Mouse (Mus musculus): ENCODE measurements around the gene Srsf10. TPM values are rescaled to one million over a fixed set of nuclear protein-coding genes. Genes with fewer than 3 reads are reported as not detected.

Gene Srsf10
- polyA plus RNA-seq, 1 experiment from 2014 or later: 194 TPM

DNA sequence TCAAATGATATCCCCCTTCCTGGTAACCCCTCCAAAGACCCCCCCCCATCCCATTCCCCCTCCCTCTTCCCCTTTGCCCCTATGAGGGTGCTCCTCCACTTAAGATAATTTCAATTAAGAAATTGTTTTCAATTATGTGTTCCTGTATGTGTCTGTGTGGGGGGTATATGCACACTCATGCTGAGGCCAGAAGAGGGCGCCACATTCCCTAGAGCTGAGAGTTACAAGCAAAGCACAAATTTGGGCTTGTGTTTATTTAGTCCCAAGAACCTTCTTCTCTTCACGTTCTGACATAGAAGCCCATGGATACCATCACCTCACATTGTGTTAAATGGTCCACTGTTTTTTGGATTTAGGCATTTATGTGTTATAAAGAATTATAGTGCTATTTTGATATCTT lies 32.2 kb upstream of the Srsf10 start:
- H3K9ac ChIP-seq (ENCODE audit: low read depth, low read length): no peak overlapping the region
- no peak overlapping the region for H3K27ac ChIP-seq
- peak; percentile 77 for TF ChIP-seq CTCF (IDR thresholded peaks at IDR 0.05; ENCODE audit: low read depth)
- H3K36me3 ChIP-seq (ENCODE audit: insufficient read depth, low read length): no peaks in the 10 kb centered on the region
- no peaks in the 10 kb centered on the region for H3K9me3 ChIP-seq (replicated peaks; ENCODE audit: low read length)
- ATAC-seq (replicated peaks; ENCODE audit: low FRiP score, low read depth) (no peak), DNase-seq (ENCODE audit: low spot score) (peak; percentile 69)
- WGBS: 73% methylated on average over 2 of the region's 2 CpGs
- peaks cover under 1% of the 10 kb centered on the region; the same call in 1 of the 2 replicates for H3K4me1 ChIP-seq (replicated peaks; ENCODE audit: insufficient read depth, low read length)
- no peak overlapping the region for H3K4me3 ChIP-seq (replicated peaks; ENCODE audit: low read depth, low read length)
- no peaks in the 10 kb centered on the region for H3K27me3 ChIP-seq (ENCODE audit: insufficient read depth, low read length)
- H3K4me2 ChIP-seq (ENCODE audit: low read length): no peak overlapping the region

- TF ChIP-seq CTCF (IDR thresholded peaks at IDR 0.05; ENCODE audit: low read depth): no peak
- no peak overlapping the region for H3K4me2 ChIP-seq (ENCODE audit: low read length)
- no peak for ATAC-seq (replicated peaks; ENCODE audit: low FRiP score, low read depth)
- no peaks in the 10 kb centered on the region for H3K27me3 ChIP-seq (ENCODE audit: insufficient read depth, low read length)
- 63% methylated on average over 8 of the region's 8 CpGs for WGBS
- no peak for DNase-seq (ENCODE audit: low spot score)
- no peak overlapping the region for H3K9ac ChIP-seq (ENCODE audit: low read depth, low read length)
- H3K4me3 ChIP-seq (replicated peaks; ENCODE audit: low read depth, low read length): no peak overlapping the region
- H3K9me3 ChIP-seq (replicated peaks; ENCODE audit: low read length): no peaks in the 10 kb centered on the region
- H3K27ac ChIP-seq: no peak overlapping the region
- H3K4me1 ChIP-seq (replicated peaks; ENCODE audit: insufficient read depth, low read length): peaks cover 10% of the 10 kb centered on the region
- H3K36me3 ChIP-seq (ENCODE audit: insufficient read depth, low read length): no peaks in the 10 kb centered on the region
Measured at GRCm38 (mm10) chr4:135824254-135824653, 31.3 kb upstream of the Srsf10 start.

GRCm38 (mm10) chr4:135828491-135828890 lies 27.1 kb upstream of the Srsf10 start:
- Histone ChIP-seq H3K36me3 (ENCODE audit: insufficient read depth, low read length) (no peaks in the 10 kb centered on the region), H3K9ac (ENCODE audit: low read depth, low read length) (peak overlapping the region; percentile 32; the same call in 1 of the 2 replicates), H3K9me3 (replicated peaks; ENCODE audit: low read length) (no peaks in the 10 kb centered on the region), H3K4me1 (replicated peaks; ENCODE audit: insufficient read depth, low read length) (peaks cover 12% of the 10 kb centered on the region), H3K4me2 (ENCODE audit: low read length) (peak overlapping the region; percentile 18; the same call in 1 of the 2 replicates), H3K4me3 (replicated peaks; ENCODE audit: low read depth, low read length) (no peak overlapping the region), H3K27me3 (ENCODE audit: insufficient read depth, low read length) (no peaks in the 10 kb centered on the region), H3K27ac (peak overlapping the region; percentile 79)
- peak; percentile 92 for DNase-seq (ENCODE audit: low spot score)
- 0 out of 2 replicates have a peak, but pooled peaks have one; percentile 26 for ATAC-seq (replicated peaks; ENCODE audit: low FRiP score, low read depth)
- 10% methylated on average over 11 of the region's 11 CpGs for WGBS
- TF ChIP-seq CTCF (IDR thresholded peaks at IDR 0.05; ENCODE audit: low read depth): no peak

DNA sequence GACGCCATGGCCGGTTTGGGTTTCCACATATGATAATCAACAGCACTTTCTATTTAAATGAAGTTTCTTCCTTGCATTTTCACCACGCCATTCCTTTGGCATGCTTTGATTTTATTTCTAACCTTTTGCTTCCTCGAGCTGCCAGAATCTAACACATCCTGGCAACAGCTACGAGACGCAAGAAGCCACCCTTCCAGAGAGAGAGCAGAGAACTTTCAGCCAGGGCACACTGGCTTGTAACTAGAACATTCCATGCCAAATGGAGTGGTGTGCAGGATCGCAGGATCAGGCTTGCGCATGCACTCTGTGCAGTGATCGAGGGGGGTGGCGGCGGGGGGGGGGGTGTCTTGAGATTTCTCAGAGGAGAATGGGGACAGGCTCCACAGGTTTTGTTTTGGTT lies 23.5 kb upstream of the Srsf10 start:
- Histone ChIP-seq H3K9ac (ENCODE audit: low read depth, low read length) (no peak overlapping the region), H3K9me3 (replicated peaks; ENCODE audit: low read length) (no peaks in the 10 kb centered on the region), H3K36me3 (ENCODE audit: insufficient read depth, low read length) (no peaks in the 10 kb centered on the region), H3K4me2 (ENCODE audit: low read length) (no peak overlapping the region), H3K4me3 (replicated peaks; ENCODE audit: low read depth, low read length) (no peak overlapping the region), H3K27me3 (ENCODE audit: insufficient read depth, low read length) (no peaks in the 10 kb centered on the region), H3K4me1 (replicated peaks; ENCODE audit: insufficient read depth, low read length) (peaks cover 15% of the 10 kb centered on the region), H3K27ac (peak overlapping the region; percentile 54)
- no peak for TF ChIP-seq CTCF (IDR thresholded peaks at IDR 0.05; ENCODE audit: low read depth)
- WGBS: 55% methylated on average over 11 of the region's 11 CpGs
- no peak for DNase-seq (ENCODE audit: low spot score)
- no peak; the same call in 1 of the 2 replicates for ATAC-seq (replicated peaks; ENCODE audit: low FRiP score, low read depth)

DNA sequence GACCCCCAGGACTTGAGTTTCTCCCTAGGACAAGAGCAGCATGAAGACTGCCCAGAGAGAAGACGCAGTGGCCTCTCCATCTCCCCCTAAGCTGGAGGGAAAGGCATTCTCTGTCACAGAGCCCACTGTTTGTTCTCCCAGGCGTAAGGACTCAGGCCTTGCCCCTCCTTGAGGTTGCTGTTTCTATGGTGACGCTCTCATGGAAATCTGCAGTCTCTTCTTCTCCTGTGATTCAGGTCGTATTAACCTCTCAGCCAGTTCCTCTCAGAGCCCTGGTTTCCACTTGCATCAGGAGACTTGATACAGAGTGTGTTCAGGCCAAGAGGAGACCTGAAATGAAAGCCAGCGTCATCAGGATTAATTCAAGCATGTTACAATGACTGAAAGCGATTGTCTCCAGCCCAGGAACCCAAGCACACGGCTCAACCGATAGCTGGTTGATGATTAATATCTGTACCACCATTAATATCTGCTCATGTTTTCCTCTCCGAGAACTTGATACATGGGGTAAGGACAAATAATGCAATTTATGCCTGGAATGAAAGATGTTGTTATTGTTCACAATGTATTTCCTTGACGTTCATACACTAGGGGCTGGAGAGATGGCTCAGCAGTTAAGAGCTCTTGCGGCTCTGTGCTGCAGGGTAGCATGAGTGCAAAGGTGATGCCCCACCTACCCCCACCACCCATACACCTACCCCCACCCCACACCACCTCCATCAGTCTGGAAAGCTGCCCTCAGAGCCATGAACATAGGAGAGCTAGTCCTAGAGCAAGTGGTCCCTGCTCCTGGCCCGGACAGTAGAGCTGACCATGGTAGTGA lies 22.0 kb upstream of the Srsf10 start:
- Histone ChIP-seq H3K4me2 (ENCODE audit: low read length) (no peak overlapping the region), H3K36me3 (ENCODE audit: insufficient read depth, low read length) (no peaks in the 10 kb centered on the region)

GRCm38 (mm10) chr4:135834124-135834717 lies 21.3 kb upstream of the Srsf10 start:
- Histone ChIP-seq H3K4me3 (replicated peaks; ENCODE audit: low read depth, low read length) (no peak overlapping the region), H3K4me2 (ENCODE audit: low read length) (no peak overlapping the region), H3K27ac (no peak overlapping the region), H3K9me3 (replicated peaks; ENCODE audit: low read length) (no peaks in the 10 kb centered on the region), H3K36me3 (ENCODE audit: insufficient read depth, low read length) (no peaks in the 10 kb centered on the region), H3K9ac (ENCODE audit: low read depth, low read length) (no peak overlapping the region), H3K4me1 (replicated peaks; ENCODE audit: insufficient read depth, low read length) (peaks cover 5% of the 10 kb centered on the region), H3K27me3 (ENCODE audit: insufficient read depth, low read length) (no peaks in the 10 kb centered on the region)
- TF ChIP-seq CTCF (IDR thresholded peaks at IDR 0.05; ENCODE audit: low read depth): no peak
- 82% methylated on average over 8 of the region's 8 CpGs for WGBS
- DNase-seq (ENCODE audit: low spot score) (no peak), ATAC-seq (replicated peaks; ENCODE audit: low FRiP score, low read depth) (peak; percentile 34; the same call in 1 of the 2 replicates)

More for the DNA sequence above, 22.0 kb upstream of the Srsf10 start:
- H3K27ac ChIP-seq: 0 out of 2 replicates have a peak overlapping the region, but pooled peaks have one; percentile 3
- no peak overlapping the region for H3K9ac ChIP-seq (ENCODE audit: low read depth, low read length)
- 54% methylated on average over 12 of the region's 12 CpGs for WGBS
- TF ChIP-seq CTCF (IDR thresholded peaks at IDR 0.05; ENCODE audit: low read depth): no peak
- 0 out of 2 replicates have a peak, but pooled peaks have one; percentile 19 for ATAC-seq (replicated peaks; ENCODE audit: low FRiP score, low read depth)
- peaks cover 12% of the 10 kb centered on the region for H3K4me1 ChIP-seq (replicated peaks; ENCODE audit: insufficient read depth, low read length)
- H3K4me3 ChIP-seq (replicated peaks; ENCODE audit: low read depth, low read length): no peak overlapping the region
- no peak for DNase-seq (ENCODE audit: low spot score)
- H3K9me3 ChIP-seq (replicated peaks; ENCODE audit: low read length): no peaks in the 10 kb centered on the region
- no peaks in the 10 kb centered on the region for H3K27me3 ChIP-seq (ENCODE audit: insufficient read depth, low read length)

Measured in kidney, postnatal 0 days (tissue).